Mouse (Mus musculus): Measurements from ENCODE around the gene Sparc. TPM values are rescaled to one million over a fixed set of nuclear protein-coding genes. Genes with fewer than 3 reads are reported as not detected.
A peak's percentile ranks its signal among the peaks of the same experiment; 100 is the strongest.

The Sparc gene
- 1,532 and 1,545 TPM in 2 replicates for polyA plus RNA-seq (2015; fragmentation: Nextera tagmentation; extraction: Ambion mirVana)

- Histone ChIP-seq H3K27me3 (replicated peaks) (no peaks in the 10 kb centered on the region), H3K4me3 (replicated peaks) (no peak within 1 kb of the TSS), H3K4me1 (replicated peaks) (peaks cover 45% of the 10 kb centered on the region), H3K9ac (no peak within 1 kb of the TSS), H3K36me3 (no peaks in the 10 kb centered on the region), H3K27ac (peak within 1 kb of the TSS; percentile 18; the same call in 1 of the 2 replicates), H3K4me2 (replicated peaks) (no peak within 1 kb of the TSS), H3K9me3 (no peaks in the 10 kb centered on the region)
- 92% methylated on average over 1 of the region's 1 CpGs for WGBS
- no peak for ATAC-seq
These were observed at the start of gene Sparc for GRCm38 (mm10) chr11:55422978-55423377. Sparc (minus strand) TSS chr11:55423183.

GRCm38 (mm10) chr11:55471467-55471866 lies 48.5 kb upstream of the Sparc start:
- no peaks in the 10 kb centered on the region for H3K27me3 ChIP-seq (replicated peaks)
- peaks cover 3% of the 10 kb centered on the region; the same call in 1 of the 2 replicates for H3K4me1 ChIP-seq (replicated peaks)
- ATAC-seq, result no peak
- H3K4me3 ChIP-seq (replicated peaks), result peak overlapping the region; percentile 95
- WGBS, result 82% methylated on average over 7 of the region's 7 CpGs
- no peaks in the 10 kb centered on the region for H3K9me3 ChIP-seq
- H3K27ac ChIP-seq, result no peak overlapping the region
- peak overlapping the region; percentile 73 for H3K4me2 ChIP-seq (replicated peaks)
- 0 out of 2 replicates have a peak, but pooled peaks cover 3% of the 10 kb centered on the region for H3K36me3 ChIP-seq
- H3K9ac ChIP-seq, result no peak overlapping the region

GRCm38 (mm10) chr11:55470761-55471160 lies 47.8 kb upstream of the Sparc start:
- Histone ChIP-seq H3K36me3 (0 out of 2 replicates have a peak, but pooled peaks cover 3% of the 10 kb centered on the region), H3K4me2 (replicated peaks) (peak overlapping the region; percentile 73), H3K4me3 (replicated peaks) (peak overlapping the region; percentile 95), H3K27me3 (replicated peaks) (no peaks in the 10 kb centered on the region), H3K4me1 (replicated peaks) (peaks cover 3% of the 10 kb centered on the region; the same call in 1 of the 2 replicates), H3K9ac (peak overlapping the region; percentile 94), H3K27ac (no peak overlapping the region), H3K9me3 (no peaks in the 10 kb centered on the region)
- no peak for ATAC-seq
- 35% methylated on average over 8 of the region's 8 CpGs for WGBS

- no peak for ATAC-seq
- peaks cover 3% of the 10 kb centered on the region; the same call in 1 of the 2 replicates for H3K4me1 ChIP-seq (replicated peaks)
- peak overlapping the region; percentile 95 for H3K4me3 ChIP-seq (replicated peaks)
- no peaks in the 10 kb centered on the region for H3K9me3 ChIP-seq
- H3K27me3 ChIP-seq (replicated peaks), result no peaks in the 10 kb centered on the region
- H3K36me3 ChIP-seq, result 0 out of 2 replicates have a peak, but pooled peaks cover 3% of the 10 kb centered on the region
- H3K9ac ChIP-seq, result peak overlapping the region; percentile 94
- under 1% methylated on average over 46 of the region's 46 CpGs for WGBS
- H3K27ac ChIP-seq, result peak overlapping the region; percentile 89
- H3K4me2 ChIP-seq (replicated peaks), result peak overlapping the region; percentile 73
These were observed 47.1 kb upstream of the Sparc start for GRCm38 (mm10) chr11:55469923-55470691.

- H3K36me3 ChIP-seq, result no peaks in the 10 kb centered on the region
- no peaks in the 10 kb centered on the region for H3K9me3 ChIP-seq
- peak within 1 kb of the TSS; percentile 95 for H3K4me3 ChIP-seq (replicated peaks)
- no peaks in the 10 kb centered on the region for H3K27me3 ChIP-seq (replicated peaks)
- H3K27ac ChIP-seq, result peak within 1 kb of the TSS; percentile 90
- H3K4me2 ChIP-seq (replicated peaks), result peak within 1 kb of the TSS; percentile 73
- under 1% methylated on average over 57 of the region's 57 CpGs for WGBS
- peak within 1 kb of the TSS; percentile 94 for H3K9ac ChIP-seq
- peak; percentile 96 for ATAC-seq
- H3K4me1 ChIP-seq (replicated peaks), result peaks cover 3% of the 10 kb centered on the region; the same call in 1 of the 2 replicates
These were observed 46.3 kb upstream of the Sparc start, which contains the start of gene G3bp1 for GRCm38 (mm10) chr11:55469048-55469843. G3bp1 (plus strand) TSS chr11:55469685.

GRCm38 (mm10) chr11:55468611-55469047 lies 45.6 kb upstream of the Sparc start:
- Histone ChIP-seq H3K36me3 (no peaks in the 10 kb centered on the region), H3K9me3 (no peaks in the 10 kb centered on the region), H3K9ac (peak overlapping the region; percentile 56), H3K4me1 (replicated peaks) (peaks cover 3% of the 10 kb centered on the region; the same call in 1 of the 2 replicates), H3K27ac (peak overlapping the region; percentile 90), H3K27me3 (replicated peaks) (no peaks in the 10 kb centered on the region), H3K4me2 (replicated peaks) (peak overlapping the region; percentile 73), H3K4me3 (replicated peaks) (peak overlapping the region; percentile 95)
- 1% methylated on average over 17 of the region's 17 CpGs for WGBS
- peak; percentile 24 for ATAC-seq

- Histone ChIP-seq H3K36me3 (no peaks in the 10 kb centered on the region), H3K27ac (peak overlapping the region; percentile 90), H3K27me3 (replicated peaks) (no peaks in the 10 kb centered on the region), H3K9ac (no peak overlapping the region), H3K9me3 (no peaks in the 10 kb centered on the region), H3K4me2 (replicated peaks) (peak overlapping the region; percentile 73), H3K4me1 (replicated peaks) (peaks cover 3% of the 10 kb centered on the region; the same call in 1 of the 2 replicates), H3K4me3 (replicated peaks) (no peak overlapping the region)
- no peak for ATAC-seq
- 63% methylated on average over 10 of the region's 10 CpGs for WGBS
These were observed 45.0 kb upstream of the Sparc start for GRCm38 (mm10) chr11:55468012-55468411.

GRCm38 (mm10) chr11:55465177-55465576 lies 42.2 kb upstream of the Sparc start:
- H3K4me3 ChIP-seq (replicated peaks), result no peak overlapping the region
- peak overlapping the region; percentile 59 for H3K27ac ChIP-seq
- 52% methylated on average over 3 of the region's 3 CpGs for WGBS
- no peaks in the 10 kb centered on the region for H3K36me3 ChIP-seq
- peaks cover 8% of the 10 kb centered on the region for H3K4me1 ChIP-seq (replicated peaks)
- no peak for ATAC-seq
- no peaks in the 10 kb centered on the region for H3K9me3 ChIP-seq
- peak overlapping the region; percentile 17; the same call in 1 of the 2 replicates for H3K4me2 ChIP-seq (replicated peaks)
- no peaks in the 10 kb centered on the region for H3K27me3 ChIP-seq (replicated peaks)
- no peak overlapping the region for H3K9ac ChIP-seq

- Histone ChIP-seq H3K4me2 (replicated peaks) (0 out of 2 replicates have a peak overlapping the region, but pooled peaks have one; percentile 1), H3K9me3 (no peaks in the 10 kb centered on the region), H3K9ac (no peak overlapping the region), H3K36me3 (no peaks in the 10 kb centered on the region), H3K4me3 (replicated peaks) (no peak overlapping the region), H3K27me3 (replicated peaks) (no peaks in the 10 kb centered on the region), H3K4me1 (replicated peaks) (peaks cover 13% of the 10 kb centered on the region), H3K27ac (peak overlapping the region; percentile 59)
- WGBS, result 78% methylated on average over 10 of the region's 10 CpGs
- no peak for ATAC-seq
These were observed 41.7 kb upstream of the Sparc start for GRCm38 (mm10) chr11:55464707-55465106.

- no peak overlapping the region for H3K27ac ChIP-seq
- ATAC-seq, result no peak
- 92% methylated on average over 9 of the region's 9 CpGs for WGBS
These were observed 39.2 kb upstream of the Sparc start for GRCm38 (mm10) chr11:55462149-55462548.

GRCm38 (mm10) chr11:55461019-55461645 lies 38.1 kb upstream of the Sparc start, which contains the start of gene Atox1:
Atox1 (minus strand) TSS chr11:55461239.
- peak within 1 kb of the TSS; percentile 70 for H3K9ac ChIP-seq
- under 1% methylated on average over 36 of the region's 36 CpGs for WGBS
- H3K4me3 ChIP-seq (replicated peaks), result peak within 1 kb of the TSS; percentile 82
- H3K36me3 ChIP-seq, result no peaks in the 10 kb centered on the region
- H3K27me3 ChIP-seq (replicated peaks), result no peaks in the 10 kb centered on the region
- H3K27ac ChIP-seq, result peak within 1 kb of the TSS; percentile 80
- H3K9me3 ChIP-seq, result no peaks in the 10 kb centered on the region
- peaks cover 17% of the 10 kb centered on the region for H3K4me1 ChIP-seq (replicated peaks)
- H3K4me2 ChIP-seq (replicated peaks), result peak within 1 kb of the TSS; percentile 85
- peak; percentile 95 for ATAC-seq

More at GRCm38 (mm10) chr11:55462149-55462548, 39.2 kb upstream of the Sparc start:
- no peaks in the 10 kb centered on the region for H3K36me3 ChIP-seq
- no peaks in the 10 kb centered on the region for H3K9me3 ChIP-seq
- H3K4me1 ChIP-seq (replicated peaks), result peaks cover 17% of the 10 kb centered on the region
- H3K4me2 ChIP-seq (replicated peaks), result no peak overlapping the region
- no peak overlapping the region for H3K4me3 ChIP-seq (replicated peaks)
- no peaks in the 10 kb centered on the region for H3K27me3 ChIP-seq (replicated peaks)
- H3K9ac ChIP-seq, result no peak overlapping the region
